Mouse (Mus musculus): ENCODE results near the gene 9130230L23Rik.
A peak's percentile ranks its signal among the peaks of the same experiment; 100 is the strongest.

Gene 9130230L23Rik

DNA sequence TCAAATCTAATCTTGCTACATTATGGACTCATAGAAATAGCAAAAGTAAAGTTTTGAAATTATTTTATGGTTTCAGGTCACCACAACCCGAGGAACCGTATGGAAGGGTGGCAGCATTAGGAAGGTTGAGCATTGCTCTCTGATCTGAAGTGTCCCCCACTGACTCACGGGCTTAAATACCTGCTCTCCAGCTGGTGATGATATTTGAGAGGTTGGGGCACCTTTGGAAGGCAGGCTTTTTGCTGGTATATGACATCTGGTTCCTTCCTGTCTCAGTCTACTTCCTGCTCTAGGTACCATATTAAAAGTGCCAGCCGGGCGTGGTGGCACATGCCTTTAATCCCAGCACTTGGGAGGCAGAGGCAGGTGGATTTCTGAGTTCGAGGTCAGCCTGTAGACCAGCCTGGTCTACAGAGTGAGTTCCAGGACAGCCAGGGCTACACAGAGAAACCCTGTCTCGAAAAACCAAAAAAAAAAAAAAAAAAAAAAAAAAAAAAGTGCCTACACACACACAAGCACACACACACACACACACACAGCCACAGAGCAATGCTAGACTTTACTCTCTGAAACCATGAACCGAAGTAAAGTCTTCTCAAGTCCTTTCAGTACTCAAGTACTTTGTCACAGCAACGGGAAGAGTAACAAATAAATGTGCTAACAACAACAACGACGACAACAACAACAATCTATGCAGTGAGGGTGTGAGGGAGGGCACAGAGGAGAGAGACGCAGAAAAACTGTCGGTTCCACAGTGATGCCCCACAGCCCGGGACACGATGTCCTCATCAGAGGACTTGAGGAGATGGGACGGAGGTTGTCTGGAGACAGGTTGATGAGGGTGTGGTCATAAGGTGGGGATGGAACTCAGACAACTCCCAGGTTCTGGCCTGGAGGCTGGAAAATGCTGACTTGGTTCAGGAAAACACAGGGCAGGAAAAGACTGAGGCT, 49.7 kb downstream of the 9130230L23Rik start:
- no peak for DNase-seq (ENCODE audit: low spot score)

- no peak for DNase-seq (ENCODE audit: low spot score)
These were observed 52.6 kb downstream of the 9130230L23Rik start for GRCm38 (mm10) chr5:65951513-65951909.

DNA sequence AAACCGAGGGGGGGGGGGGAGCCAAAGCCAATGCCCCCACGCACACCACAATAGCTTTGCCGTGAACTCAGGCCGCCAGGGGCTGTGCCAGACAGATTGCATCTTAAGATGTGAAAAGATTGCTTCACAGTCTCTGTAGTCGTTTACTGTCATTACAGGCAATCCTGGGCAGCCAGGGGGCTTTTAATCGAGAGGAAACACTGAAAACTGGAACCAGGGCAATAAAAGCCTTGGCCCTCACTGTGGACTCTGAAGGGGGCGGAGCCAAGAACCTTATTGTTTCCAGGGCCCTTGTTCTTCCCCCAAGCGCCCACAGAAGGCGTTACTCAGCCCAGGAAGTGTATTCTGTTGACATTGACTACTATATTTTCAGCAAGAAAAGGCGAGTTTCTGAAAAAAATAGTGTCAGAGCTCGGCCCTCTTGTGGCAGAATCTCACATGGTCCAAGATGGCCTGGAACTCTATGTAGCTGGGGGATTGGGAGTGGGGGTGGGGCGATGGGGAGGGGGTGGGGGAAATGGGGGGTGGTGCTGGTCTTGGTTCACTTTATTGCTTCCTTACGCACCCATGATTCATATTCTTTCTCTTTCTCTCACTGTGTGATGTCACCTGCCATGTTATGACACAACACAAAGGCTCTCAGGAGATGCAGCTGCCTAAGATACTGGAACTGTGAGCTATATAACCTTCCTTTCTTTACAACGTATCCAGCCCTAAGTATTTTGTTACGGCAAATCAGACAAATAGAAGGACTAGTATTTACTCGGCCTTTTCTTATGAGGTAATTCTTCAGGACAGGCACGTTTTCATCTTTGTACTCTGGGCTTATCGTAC, 53.2 kb downstream of the 9130230L23Rik start:
- DNase-seq (ENCODE audit: low spot score) = no peak

DNA sequence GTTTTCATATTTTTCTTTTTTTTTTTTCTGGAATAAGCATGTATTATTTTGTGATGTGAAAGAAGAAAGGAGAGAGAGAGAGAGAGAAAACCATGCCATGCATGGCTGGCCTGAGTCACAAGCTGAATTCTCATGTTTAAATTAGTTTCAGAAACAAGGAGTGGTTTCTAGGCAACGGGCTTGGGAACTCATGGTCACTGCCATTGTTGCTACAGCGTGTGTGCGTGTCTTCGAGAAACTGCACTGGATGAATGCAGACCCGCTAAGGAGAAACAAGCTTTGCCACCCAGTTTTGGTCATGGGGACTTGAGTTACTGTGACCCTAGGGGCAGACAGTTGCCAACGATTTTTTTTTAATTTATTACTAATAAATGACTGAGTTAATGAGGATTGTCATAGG, 53.8 kb downstream of the 9130230L23Rik start:
- peak; percentile 19 for DNase-seq (ENCODE audit: low spot score)

GRCm38 (mm10) chr5:65949822-65950221, 54.3 kb downstream of the 9130230L23Rik start:
- DNase-seq (ENCODE audit: low spot score) = no peak

DNA sequence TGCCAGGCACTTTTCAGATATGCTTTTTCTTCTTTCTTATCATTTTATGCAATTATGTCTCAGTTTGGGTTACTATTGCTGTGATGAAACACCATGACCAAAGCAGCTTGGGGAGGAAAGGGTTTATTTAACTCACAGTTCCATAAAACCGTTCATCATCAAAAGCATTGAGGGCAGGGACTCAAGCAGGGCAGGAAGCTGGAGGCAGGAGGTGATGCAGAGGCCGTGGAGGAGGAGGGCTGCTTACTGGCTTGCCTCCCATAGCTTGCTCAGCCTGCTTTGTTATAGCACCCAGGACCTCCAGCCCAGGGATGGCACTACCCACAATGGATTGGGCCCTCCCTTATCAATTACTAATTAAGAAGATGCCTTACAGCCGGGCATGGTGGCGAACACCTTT, 62.9 kb downstream of the 9130230L23Rik start:
- DNase-seq (ENCODE audit: low spot score) = no peak

DNA sequence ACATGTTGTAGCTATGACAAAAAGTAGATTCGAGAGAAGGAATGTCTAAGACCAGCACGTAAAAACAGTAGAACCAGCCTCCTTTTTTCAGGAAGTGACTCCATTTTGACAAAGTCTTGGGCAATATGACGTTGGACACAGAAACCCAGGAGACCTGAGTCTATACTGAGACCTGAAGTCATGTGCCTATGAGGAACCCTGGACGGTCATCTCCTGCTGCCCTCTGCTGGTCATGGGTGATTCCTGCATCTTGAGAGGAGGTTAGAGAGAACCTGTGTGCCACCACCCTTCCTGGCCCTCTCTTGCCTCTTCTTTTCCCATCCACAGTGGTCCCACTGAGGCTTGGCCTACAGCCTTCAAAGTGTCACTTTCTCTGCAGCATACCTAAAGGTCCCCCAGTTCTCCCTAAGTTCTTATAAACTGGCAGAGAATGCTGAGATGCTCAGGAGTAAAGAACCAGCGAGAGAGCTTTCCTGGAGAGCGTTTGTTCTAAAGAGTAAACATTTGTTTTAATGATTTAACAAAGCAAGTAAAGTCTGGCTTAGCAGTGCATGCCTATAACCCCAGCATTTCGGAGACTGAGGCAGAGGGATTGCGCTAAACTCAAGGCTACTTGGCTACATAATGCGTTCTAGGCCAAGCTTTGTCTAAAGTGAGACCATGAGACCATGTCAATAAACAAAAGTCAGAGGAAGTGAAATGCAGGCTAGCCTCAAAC, 65.9 kb downstream of the 9130230L23Rik start:
- DNase-seq (ENCODE audit: low spot score) = peak; percentile 58

- no peak for DNase-seq (ENCODE audit: low spot score)
These were observed 66.9 kb downstream of the 9130230L23Rik start for GRCm38 (mm10) chr5:65937011-65937726.

DNA sequence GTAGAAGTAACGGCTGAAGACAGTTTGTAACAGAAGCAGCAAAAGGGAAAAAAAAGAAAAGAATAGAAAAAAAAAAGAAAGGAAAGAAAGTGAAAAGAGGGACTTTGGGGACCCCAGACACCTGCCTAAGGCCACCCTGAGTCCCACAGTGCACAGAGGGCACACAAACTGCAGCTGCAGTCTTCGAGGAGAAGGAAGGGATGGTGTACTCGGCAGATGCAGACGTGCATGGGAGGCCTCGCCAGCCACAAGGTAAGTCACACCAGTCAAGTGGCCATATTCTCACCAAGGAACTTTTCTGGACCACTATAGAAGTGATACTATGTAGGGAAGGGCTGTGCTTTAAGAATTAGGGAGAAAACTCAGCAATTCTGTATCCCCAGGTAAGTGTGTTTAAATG, 69.3 kb downstream of the 9130230L23Rik start, which contains the start of gene Chrna9:
Gene Chrna9 (plus strand): TSS at position 139 of the 400 bp plus-strand sequence.
- DNase-seq (ENCODE audit: low spot score) = no peak

DNA sequence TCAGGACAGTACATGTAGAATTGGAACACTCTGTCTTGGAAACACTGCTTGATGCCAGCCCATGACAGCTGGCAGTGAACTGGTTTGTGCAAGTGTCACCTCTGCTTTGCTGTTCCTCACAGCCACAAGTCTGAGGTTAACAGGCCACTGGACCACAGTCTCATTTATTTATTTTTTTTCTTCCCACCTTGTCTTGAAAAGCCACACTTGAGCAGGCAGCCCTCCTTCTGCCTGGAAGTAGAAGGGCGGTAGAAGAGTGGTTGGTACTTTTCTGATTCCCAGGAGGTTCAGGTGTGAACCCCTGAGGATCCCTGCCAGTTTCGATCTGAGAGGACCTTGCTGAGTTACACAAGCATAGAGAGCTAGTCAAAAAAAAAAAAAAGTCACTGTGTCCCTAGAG, 70.3 kb downstream of the 9130230L23Rik start:
- no peak for DNase-seq (ENCODE audit: low spot score)

GRCm38 (mm10) chr5:65933258-65933657, 70.8 kb downstream of the 9130230L23Rik start:
- DNase-seq (ENCODE audit: low spot score) = no peak

DNA sequence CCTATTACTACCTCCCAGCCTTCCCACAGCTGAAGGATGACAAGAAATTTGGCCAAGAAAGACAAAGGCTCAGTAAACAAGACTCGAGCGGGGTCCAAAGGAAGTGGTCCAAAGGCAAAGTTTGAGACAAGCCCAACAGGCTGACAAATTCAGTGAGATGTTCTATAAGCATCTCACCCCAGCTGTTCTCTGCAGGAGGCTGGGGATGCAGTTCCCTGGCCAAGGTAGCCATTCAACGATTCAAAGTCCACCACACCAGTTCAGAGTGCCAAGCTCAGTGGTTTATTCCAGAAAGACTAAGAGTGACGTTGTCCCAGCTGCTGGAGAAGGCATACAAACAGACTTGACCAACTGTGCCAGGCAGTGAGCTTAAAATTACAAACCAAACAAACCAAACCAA, 73.9 kb downstream of the 9130230L23Rik start:
- no peak for DNase-seq (ENCODE audit: low spot score)

Measured in left cerebral cortex, adult 11 months (tissue).